Mouse (Mus musculus): ENCODE data around the gene Slc35b2.

Slc35b2 gene

GRCm38 (mm10) chr17:45584096-45584896, 20.6 kb downstream of the Slc35b2 start:
- DNase-seq (ENCODE audit: low read depth, low spot score): peak; percentile 83

- DNase-seq (ENCODE audit: low read depth, low spot score): peak; percentile 85
Observed at GRCm38 (mm10) chr17:45584939-45585678, 21.4 kb downstream of the Slc35b2 start.

- no peak for DNase-seq (ENCODE audit: low read depth, low spot score)
Observed at GRCm38 (mm10) chr17:45585725-45586448, 22.2 kb downstream of the Slc35b2 start.

GRCm38 (mm10) chr17:45586449-45586837, 22.8 kb downstream of the Slc35b2 start:
- no peak for DNase-seq (ENCODE audit: low read depth, low spot score)

- no peak for DNase-seq (ENCODE audit: low read depth, low spot score)
Observed at GRCm38 (mm10) chr17:45588370-45588769, 24.7 kb downstream of the Slc35b2 start.

- DNase-seq (ENCODE audit: low read depth, low spot score): no peak
Observed at GRCm38 (mm10) chr17:45589236-45589635, 25.6 kb downstream of the Slc35b2 start.

- DNase-seq (ENCODE audit: low read depth, low spot score): no peak
Observed at GRCm38 (mm10) chr17:45589844-45590243, 26.2 kb downstream of the Slc35b2 start.

- DNase-seq (ENCODE audit: low read depth, low spot score): no peak
Observed at GRCm38 (mm10) chr17:45590410-45590809, 26.7 kb downstream of the Slc35b2 start.

- peak; percentile 85 for DNase-seq (ENCODE audit: low read depth, low spot score)
Observed at GRCm38 (mm10) chr17:45591701-45592605, 28.3 kb downstream of the Slc35b2 start.

GRCm38 (mm10) chr17:45592606-45593431, 29.1 kb downstream of the Slc35b2 start:
- peak; percentile 73 for DNase-seq (ENCODE audit: low read depth, low spot score)

- no peak for DNase-seq (ENCODE audit: low read depth, low spot score)
Observed at GRCm38 (mm10) chr17:45593479-45593878, 29.8 kb downstream of the Slc35b2 start.

GRCm38 (mm10) chr17:45594195-45594594, 30.5 kb downstream of the Slc35b2 start:
- DNase-seq (ENCODE audit: low read depth, low spot score): no peak

GRCm38 (mm10) chr17:45594881-45595735, 31.4 kb downstream of the Slc35b2 start:
- DNase-seq (ENCODE audit: low read depth, low spot score): no peak

GRCm38 (mm10) chr17:45595736-45596390, 32.2 kb downstream of the Slc35b2 start:
- no peak for DNase-seq (ENCODE audit: low read depth, low spot score)

GRCm38 (mm10) chr17:45596631-45597396, 33.1 kb downstream of the Slc35b2 start:
- DNase-seq (ENCODE audit: low read depth, low spot score): peak; percentile 88

- peak; percentile 90 for DNase-seq (ENCODE audit: low read depth, low spot score)
Observed at GRCm38 (mm10) chr17:45597787-45598186, 34.1 kb downstream of the Slc35b2 start.

- no peak for DNase-seq (ENCODE audit: low read depth, low spot score)
Observed at GRCm38 (mm10) chr17:45598376-45598775, 34.7 kb downstream of the Slc35b2 start.

GRCm38 (mm10) chr17:45598891-45599290, 35.2 kb downstream of the Slc35b2 start:
- DNase-seq (ENCODE audit: low read depth, low spot score): no peak
